Mouse (Mus musculus): ENCODE results near the gene Hes3. TPM values are rescaled to one million over a fixed set of nuclear protein-coding genes. Genes with fewer than 3 reads are reported as not detected.

Gene Hes3
- polyA plus RNA-seq, 1 experiment from 2014 or later, result 1.2 TPM

DNA sequence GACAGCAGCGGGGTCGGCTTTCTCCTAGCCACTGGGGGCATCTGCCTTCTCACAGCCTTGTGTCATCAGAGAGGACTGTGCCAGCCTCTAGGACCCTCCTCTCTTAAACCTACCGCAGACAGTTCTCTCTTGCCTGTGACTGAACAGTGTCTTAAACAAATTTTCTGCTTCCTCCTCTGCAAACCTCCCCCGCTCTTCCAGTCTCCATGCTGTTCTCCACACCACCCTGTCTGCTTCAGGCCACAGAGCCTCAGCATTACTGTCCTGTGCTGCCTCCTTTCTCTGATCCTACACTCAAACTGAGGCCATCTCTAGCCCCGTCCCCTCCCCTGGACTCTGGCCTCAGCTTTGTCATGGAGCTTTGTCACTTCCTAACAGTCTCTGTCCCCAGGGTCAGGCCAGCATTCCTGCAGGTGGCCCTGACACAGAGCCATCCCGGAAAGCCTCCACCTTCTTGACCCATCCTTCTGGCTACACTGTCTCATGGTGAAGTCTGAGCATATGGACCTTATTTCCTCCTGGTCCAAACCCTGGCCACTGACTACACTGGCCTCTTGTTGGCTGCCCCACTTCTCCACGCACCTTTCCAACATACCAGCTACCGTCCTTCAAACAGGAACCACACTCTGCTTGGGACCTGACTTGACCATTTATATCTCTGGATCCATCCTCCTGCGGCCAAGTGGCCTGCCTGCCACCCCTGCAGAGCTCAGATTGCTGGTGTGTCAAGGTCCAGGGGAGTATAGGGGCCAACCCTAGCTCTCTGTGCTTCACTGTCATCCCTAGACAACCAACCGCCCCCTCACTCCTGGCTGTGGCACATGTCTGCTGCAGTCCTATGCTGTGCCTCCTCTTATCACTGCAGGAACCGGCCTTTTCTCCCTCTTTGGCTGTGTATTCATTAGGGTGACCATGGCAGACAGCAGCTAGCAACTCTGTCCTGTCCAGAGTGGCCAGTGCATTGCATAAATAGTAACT lies 46.6 kb downstream of the Hes3 start:
- Histone ChIP-seq H3K36me3 (ENCODE audit: control insufficient read depth, insufficient read depth, low read length) (peaks cover 20% of the 10 kb centered on the region; the same call in 1 of the 2 replicates), H3K27ac (replicated peaks; ENCODE audit: low read depth, low read length) (no peak overlapping the region), H3K4me2 (ENCODE audit: low read length) (no peak overlapping the region), H3K9ac (replicated peaks; ENCODE audit: low read length) (no peak overlapping the region), H3K4me1 (ENCODE audit: control insufficient read depth, insufficient read depth, low read length) (no peaks in the 10 kb centered on the region), H3K4me3 (replicated peaks; ENCODE audit: low read depth, low read length) (no peak overlapping the region), H3K9me3 (ENCODE audit: control insufficient read depth, low read length) (no peaks in the 10 kb centered on the region), H3K27me3 (ENCODE audit: control insufficient read depth, insufficient read depth, low read length) (no peaks in the 10 kb centered on the region)
- no peak for ATAC-seq (ENCODE audit: low FRiP score, low TSS enrichment)
- WGBS, result 92% methylated on average over 11 of the region's 11 CpGs
- no peak for DNase-seq

DNA sequence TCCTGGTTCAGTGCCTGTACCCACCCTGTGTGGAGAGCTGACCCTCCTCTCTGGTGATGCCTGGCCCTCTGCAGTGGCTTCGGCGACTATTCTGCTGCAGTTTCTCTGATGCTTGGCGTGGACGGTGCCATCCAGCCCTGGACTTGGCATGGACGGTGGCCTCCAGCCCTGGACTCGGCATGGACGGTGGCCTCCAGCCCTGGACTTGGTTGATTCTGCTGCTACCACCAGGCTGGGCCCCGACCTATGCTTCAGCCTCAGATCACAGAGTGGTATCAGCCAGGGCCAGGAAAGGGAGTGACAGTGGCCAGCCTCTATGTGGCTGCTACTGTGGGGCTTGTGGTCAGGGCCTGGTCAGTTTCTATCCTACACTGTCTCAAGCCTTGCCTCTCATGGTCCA lies 47.5 kb downstream of the Hes3 start:
- Histone ChIP-seq H3K9ac (replicated peaks; ENCODE audit: low read length) (no peak overlapping the region), H3K9me3 (ENCODE audit: control insufficient read depth, low read length) (no peaks in the 10 kb centered on the region), H3K4me3 (replicated peaks; ENCODE audit: low read depth, low read length) (no peak overlapping the region), H3K36me3 (ENCODE audit: control insufficient read depth, insufficient read depth, low read length) (peaks cover 18% of the 10 kb centered on the region; the same call in 1 of the 2 replicates), H3K4me2 (ENCODE audit: low read length) (no peak overlapping the region), H3K4me1 (ENCODE audit: control insufficient read depth, insufficient read depth, low read length) (no peaks in the 10 kb centered on the region), H3K27me3 (ENCODE audit: control insufficient read depth, insufficient read depth, low read length) (no peaks in the 10 kb centered on the region), H3K27ac (replicated peaks; ENCODE audit: low read depth, low read length) (no peak overlapping the region)
- ATAC-seq (ENCODE audit: low FRiP score, low TSS enrichment), result no peak
- 92% methylated on average over 8 of the region's 8 CpGs for WGBS
- no peak for DNase-seq

DNA sequence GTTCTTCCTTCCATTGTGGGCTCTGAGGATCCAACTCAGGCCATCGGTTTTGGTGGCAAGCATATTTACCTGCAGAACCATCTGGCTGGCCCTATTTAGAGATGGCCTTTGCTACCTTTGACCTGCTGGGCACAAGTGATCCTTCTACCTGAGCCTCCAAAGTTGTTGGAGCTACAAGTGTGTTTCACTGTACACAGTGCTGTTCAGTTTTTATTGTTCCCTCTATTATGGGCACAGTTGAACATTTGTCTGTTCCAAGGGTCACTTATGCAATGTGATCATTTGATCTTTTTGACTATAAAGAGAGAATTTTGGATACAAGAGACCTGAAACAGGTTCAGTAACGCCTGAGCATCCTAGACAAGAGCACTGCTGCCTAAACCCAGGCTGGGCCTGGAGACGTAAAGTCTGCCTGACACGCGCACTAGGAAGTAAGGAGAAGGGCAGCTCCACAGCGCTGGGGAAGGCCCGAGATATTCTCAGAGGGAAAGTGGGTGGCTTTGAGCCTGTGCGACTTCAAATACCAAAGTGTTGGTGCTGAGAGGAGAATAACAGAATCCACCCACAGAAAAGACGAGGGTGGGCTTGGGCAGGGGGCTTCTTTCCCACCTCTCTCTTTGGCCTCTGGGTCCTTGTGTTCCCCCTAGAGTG lies 48.1 kb downstream of the Hes3 start:
- Histone ChIP-seq H3K9me3 (ENCODE audit: control insufficient read depth, low read length) (no peaks in the 10 kb centered on the region), H3K4me2 (ENCODE audit: low read length) (no peak overlapping the region), H3K9ac (replicated peaks; ENCODE audit: low read length) (no peak overlapping the region), H3K27me3 (ENCODE audit: control insufficient read depth, insufficient read depth, low read length) (no peaks in the 10 kb centered on the region), H3K36me3 (ENCODE audit: control insufficient read depth, insufficient read depth, low read length) (peaks cover 23% of the 10 kb centered on the region; the same call in 1 of the 2 replicates), H3K27ac (replicated peaks; ENCODE audit: low read depth, low read length) (no peak overlapping the region), H3K4me1 (ENCODE audit: control insufficient read depth, insufficient read depth, low read length) (no peaks in the 10 kb centered on the region), H3K4me3 (replicated peaks; ENCODE audit: low read depth, low read length) (no peak overlapping the region)
- 92% methylated on average over 9 of the region's 9 CpGs for WGBS
- DNase-seq (no peak), ATAC-seq (ENCODE audit: low FRiP score, low TSS enrichment) (no peak)

DNA sequence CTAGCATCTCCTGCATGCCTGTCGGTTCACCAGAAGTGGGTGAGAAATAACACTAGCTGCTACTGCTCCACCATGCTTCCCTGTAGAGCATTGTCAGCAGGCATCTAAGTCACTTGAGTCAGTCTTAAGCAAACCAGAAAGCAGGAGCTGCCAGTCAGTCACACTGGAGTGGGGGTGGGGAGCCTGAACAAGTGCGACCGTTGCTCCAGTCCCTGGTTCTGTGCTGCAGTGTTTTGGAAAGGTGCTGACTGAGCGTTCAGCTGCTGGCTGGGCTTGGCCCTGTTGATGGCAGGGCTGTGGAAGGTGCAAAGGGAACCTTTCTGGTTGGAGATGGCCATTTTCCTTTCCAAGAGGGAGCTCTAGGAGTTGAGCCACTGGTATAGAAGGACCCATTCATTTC lies 51.5 kb downstream of the Hes3 start:
- Histone ChIP-seq H3K36me3 (ENCODE audit: control insufficient read depth, insufficient read depth, low read length) (peaks cover 29% of the 10 kb centered on the region; the same call in 1 of the 2 replicates), H3K9ac (replicated peaks; ENCODE audit: low read length) (no peak overlapping the region), H3K4me3 (replicated peaks; ENCODE audit: low read depth, low read length) (no peak overlapping the region), H3K27ac (replicated peaks; ENCODE audit: low read depth, low read length) (no peak overlapping the region), H3K4me1 (ENCODE audit: control insufficient read depth, insufficient read depth, low read length) (no peaks in the 10 kb centered on the region), H3K4me2 (ENCODE audit: low read length) (no peak overlapping the region), H3K9me3 (ENCODE audit: control insufficient read depth, low read length) (no peaks in the 10 kb centered on the region), H3K27me3 (ENCODE audit: control insufficient read depth, insufficient read depth, low read length) (no peaks in the 10 kb centered on the region)
- no peak for DNase-seq
- ATAC-seq (ENCODE audit: low FRiP score, low TSS enrichment), result no peak
- 69% methylated on average over 4 of the region's 4 CpGs for WGBS

Other genes starting within 250 kb of the Hes3 start
- 7.0 and 8.0 TPM in 2 replicates for gene Plekhg5, start 219.2 kb downstream of the Hes3 start, polyA plus RNA-seq (2014; fragmentation: Nextera tagmentation; extraction: Ambion mirVana)
- gene Tnfrsf25, start 175.7 kb downstream of the Hes3 start, polyA plus RNA-seq (2014; fragmentation: Nextera tagmentation; extraction: Ambion mirVana), result 0.54 and 1.2 TPM in 2 replicates
- gene Espn, start 139.3 kb downstream of the Hes3 start, polyA plus RNA-seq (2014; fragmentation: Nextera tagmentation; extraction: Ambion mirVana), result not detected in 2 replicates
- gene Hes2, start 132.8 kb downstream of the Hes3 start, polyA plus RNA-seq (2014; fragmentation: Nextera tagmentation; extraction: Ambion mirVana), result not detected in 2 replicates
- gene Acot7, start 113.5 kb downstream of the Hes3 start, polyA plus RNA-seq (2014; fragmentation: Nextera tagmentation; extraction: Ambion mirVana), result 276 and 368 TPM in 2 replicates
- 14.0 and 15.2 TPM in 2 replicates for gene Gpr153, start 17.4 kb downstream of the Hes3 start, polyA plus RNA-seq (2014; fragmentation: Nextera tagmentation; extraction: Ambion mirVana)
- gene Icmt, start 5.6 kb upstream of the Hes3 start, polyA plus RNA-seq (2014; fragmentation: Nextera tagmentation; extraction: Ambion mirVana), result 14.9 and 23.7 TPM in 2 replicates
- 4.2 and 6.9 TPM in 2 replicates for gene Rnf207, start 27.3 kb upstream of the Hes3 start, polyA plus RNA-seq (2014; fragmentation: Nextera tagmentation; extraction: Ambion mirVana)
- gene Rpl22, start 34.1 kb upstream of the Hes3 start, polyA plus RNA-seq (2014; fragmentation: Nextera tagmentation; extraction: Ambion mirVana), result 165 and 174 TPM in 2 replicates
- 38.4 and 53.5 TPM in 2 replicates for gene Chd5, start 47.0 kb upstream of the Hes3 start, polyA plus RNA-seq (2014; fragmentation: Nextera tagmentation; extraction: Ambion mirVana)
- gene Nphp4, start 185.0 kb upstream of the Hes3 start, polyA plus RNA-seq (2014; fragmentation: Nextera tagmentation; extraction: Ambion mirVana), result 5.9 and 6.0 TPM in 2 replicates
- 23.6 and 26.9 TPM in 2 replicates for gene Kcnab2, start 186.2 kb upstream of the Hes3 start, polyA plus RNA-seq (2014; fragmentation: Nextera tagmentation; extraction: Ambion mirVana)

Data from midbrain, embryonic 14.5 days (tissue).